Mouse (Mus musculus): ENCODE data around the gene Cybc1.

The Cybc1 gene

DNA sequence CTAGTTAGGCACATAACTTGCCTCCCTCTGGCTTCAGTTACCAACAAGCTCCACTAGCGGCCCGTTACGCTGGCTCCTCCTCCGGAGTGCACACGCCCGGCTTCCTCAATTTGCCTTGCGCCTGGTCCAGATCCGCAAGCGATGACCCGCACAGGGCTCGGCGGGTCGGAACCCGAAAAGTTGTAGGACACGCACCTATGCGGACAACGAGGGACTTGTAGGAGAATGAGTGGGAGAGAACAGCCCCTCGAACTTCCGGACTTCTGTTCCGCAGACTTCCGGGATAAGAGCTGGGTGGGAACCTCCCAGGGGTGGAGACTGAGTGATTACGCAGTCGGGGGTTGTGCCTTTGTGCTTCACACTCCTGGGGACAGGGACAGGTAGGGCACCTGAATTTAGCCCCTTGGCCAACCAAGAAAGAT, at the start of gene Cybc1:
Gene Cybc1, minus strand, starts transcription at position 305 of the 422 bp plus-strand sequence.
- DNase-seq: peak; percentile 68 to 69

DNA sequence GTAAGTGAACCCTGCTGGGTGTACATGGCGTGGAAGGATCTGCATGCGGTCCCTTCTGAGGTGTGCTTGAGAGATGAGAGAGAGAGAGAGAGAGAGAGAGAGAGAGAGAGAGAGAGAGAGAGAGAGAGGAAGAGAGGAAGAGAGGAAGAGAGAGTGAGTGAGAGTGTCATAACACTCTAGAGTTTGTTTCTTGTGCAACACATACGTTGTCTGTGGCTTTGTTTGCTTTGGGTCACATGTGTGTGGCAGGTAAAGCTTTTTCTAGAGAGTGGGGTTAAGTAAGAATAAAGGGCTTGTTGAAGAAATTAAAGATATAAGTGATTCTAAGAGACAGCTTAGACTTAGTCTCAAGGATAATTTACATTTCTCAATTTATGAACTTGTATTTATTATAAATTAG, 48.9 kb upstream of the Cybc1 start:
- no peak for DNase-seq

DNA sequence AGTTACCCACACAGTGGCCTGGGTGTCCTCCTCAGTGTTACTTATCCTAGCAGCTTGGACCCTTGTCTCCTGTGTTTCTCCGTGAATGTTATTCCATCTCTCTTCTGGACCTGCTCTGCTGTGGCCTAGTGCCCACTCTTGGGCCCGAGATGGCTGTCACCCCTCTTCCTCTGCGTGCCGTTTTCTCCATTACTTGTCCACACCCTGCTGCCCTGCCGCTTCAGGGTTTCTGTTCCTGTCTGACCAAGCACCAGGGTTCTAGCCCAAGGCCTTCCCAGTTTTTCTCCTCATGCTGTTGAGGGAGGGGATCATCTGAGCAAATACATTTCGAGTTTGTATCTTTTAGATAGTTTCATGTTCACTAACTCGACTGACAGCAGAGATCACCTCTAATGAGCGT, 48.4 kb upstream of the Cybc1 start:
- no peak for DNase-seq

DNA sequence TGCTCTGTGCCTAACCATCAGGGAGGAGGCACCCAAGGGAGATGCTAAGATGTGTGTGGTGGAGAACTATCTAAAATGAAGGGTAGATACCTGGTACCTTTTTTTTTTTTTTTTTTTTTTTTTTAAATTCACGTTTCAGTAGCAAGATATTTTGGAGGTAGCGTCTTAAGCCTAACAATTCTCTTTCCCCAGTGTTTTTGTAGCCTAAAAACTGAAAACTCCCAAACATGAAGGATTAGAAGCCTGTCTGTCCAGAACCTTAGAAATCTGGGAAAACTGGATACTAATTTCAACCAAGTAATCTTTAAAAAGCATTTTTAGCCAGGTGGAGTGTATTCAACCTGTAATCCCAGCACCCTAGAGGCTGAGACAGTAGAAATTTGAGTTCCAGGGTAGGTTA, 32.0 kb upstream of the Cybc1 start:
- no peak for DNase-seq

DNA sequence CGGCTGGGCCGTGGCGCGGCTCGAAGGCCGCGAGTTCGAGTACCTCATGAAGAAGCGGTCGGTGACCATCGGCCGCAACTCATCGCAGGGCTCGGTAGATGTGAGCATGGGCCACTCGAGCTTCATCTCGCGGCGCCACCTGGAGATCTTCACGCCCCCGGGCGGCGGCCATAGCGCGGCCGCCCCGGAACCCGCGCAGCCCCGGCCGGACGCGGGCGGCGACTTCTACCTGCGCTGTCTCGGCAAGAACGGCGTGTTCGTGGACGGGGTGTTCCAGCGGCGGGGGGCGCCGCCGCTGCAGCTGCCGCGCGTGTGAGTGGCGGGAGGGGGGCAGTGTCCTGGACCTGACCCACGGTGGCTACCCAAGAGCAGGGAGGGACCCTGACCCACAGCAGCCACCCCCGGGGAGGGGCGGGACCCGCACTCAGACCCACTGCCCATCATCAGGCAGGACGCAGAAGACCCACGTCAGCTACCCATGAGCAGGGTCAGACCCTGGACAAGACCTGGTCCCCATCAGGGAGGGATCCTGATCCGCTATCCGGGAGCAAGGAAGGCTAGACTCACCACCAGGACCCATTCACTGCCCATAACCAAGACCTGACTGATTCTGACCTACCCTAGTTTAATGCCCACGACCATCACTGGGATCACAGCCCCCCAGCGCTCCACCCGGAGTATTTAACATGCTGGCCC, 31.2 kb upstream of the Cybc1 start:
- peak; percentile 34 to 48 for DNase-seq

DNA sequence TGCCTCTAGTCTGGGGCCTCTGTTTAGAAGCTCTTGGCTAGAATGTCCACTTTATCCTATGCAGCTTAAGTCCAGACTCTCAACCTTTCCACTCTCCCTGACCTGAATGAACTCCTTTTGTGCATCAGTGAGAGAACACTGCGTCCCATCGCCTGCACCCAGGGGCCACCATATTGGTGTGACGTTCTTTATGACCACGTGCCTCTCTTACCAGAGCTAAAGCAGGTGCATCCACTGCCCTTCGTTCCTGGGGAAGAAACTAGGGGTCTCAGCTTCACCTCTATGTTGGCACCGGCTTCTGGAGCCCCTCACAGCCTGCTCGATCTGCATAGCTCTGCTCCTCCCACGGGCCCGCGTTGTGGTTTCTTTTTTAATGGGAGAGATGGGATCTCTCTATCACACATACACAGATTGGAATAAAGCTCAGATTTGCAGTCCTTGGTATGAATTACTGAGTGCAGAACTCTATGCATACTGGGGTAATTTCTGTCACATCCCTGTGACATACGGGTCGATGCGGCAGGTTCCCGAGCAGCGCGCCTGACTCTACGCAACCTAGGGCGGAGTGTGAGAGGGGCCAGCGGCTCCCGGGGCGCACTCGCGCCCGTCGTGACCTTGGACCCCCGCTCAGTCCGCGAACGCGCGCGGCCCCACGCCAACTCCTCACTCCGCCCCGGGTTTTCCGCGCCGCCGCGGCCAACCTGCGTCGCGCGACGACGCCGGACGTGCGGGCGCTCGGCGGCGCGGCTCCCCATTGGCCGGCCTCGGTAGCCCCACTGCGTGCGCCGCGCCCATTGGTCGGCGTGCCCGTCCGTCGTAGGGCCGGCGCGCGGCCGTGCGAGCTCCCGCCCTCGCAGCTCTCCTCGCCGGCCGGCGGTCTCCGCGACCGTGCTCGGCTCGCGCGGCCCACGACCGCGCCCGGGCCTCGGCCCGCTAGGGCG, 30.3 kb upstream of the Cybc1 start, which contains the start of gene Foxk2:
Gene Foxk2, plus strand, starts transcription at position 831 of the 941 bp plus-strand sequence.
- peak; percentile 88 to 95 for DNase-seq

DNA sequence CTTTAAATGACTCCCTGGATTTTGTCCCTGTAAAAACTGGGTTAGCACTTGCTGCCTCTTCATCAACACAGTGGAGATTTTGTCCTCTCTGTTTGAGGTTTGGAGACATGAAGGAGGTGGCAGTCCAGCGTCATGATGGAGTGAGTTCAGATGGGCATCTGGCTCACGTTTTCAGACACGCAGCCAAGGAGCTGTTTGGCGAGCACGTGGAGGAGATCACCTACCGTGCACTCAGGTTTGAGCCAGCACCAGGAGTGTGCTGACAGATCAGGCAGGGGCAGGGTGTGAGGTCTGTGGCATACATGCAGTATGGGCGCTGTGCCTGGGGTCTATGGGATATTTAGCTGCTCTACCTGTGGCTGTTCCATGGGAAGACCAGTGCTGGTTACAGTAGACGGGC, 21.1 kb upstream of the Cybc1 start:
- DNase-seq: no peak

DNA sequence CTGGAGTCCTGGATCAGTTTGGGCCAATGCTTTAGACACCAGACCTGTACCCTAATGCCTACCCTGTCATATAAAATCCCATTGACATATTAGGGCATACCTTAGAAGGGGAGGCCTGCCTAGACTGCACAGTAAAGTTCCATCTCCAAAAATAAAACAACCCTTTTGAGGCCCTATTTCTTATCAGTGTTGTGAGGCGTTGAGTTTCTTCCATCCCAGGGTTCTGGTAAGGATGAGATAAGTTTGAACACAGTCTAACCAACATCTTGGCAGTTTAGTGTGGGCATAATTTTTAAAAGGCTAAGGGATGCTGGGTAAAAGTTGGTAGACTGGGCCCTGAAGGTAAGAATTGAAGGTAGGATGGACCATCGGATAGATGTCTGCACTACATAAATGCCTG, 10.5 kb upstream of the Cybc1 start:
- no peak for DNase-seq

DNA sequence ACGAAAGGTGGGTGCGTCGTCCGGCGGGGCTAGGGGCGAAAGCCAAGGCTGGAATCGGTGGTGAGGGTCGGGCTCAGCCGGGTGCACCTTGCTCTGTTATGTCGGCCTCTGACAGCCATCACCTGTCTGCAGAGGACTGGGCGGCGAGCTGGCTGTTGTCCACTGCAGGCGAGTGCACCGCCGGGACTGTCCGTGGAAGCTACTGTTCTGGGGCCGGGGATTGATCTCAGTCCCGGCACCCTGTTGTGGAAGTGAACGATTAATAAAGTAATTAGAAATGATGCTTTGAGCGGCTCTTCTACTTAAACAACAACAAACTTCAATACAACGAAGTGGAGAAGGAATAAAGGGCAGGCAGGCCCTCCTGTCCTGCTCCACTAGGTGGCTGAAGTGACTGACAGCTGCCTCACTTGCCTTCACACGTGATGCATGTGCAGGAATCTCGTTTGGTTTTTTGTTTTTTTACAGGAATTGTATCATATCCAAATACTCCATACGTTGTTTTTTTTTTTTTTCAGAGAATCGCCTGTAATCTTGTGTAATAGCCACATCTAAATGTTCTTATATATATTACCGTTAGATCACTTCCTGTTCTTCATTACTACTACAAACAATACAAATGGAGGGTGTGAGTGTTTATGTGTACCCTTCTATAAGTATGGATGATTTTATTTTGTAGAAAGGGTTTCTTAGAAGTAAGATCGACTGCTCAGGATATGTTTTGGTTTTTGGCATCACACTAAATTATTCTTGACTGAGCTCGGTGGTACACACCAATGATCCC, 8.4 kb upstream of the Cybc1 start:
- DNase-seq: no peak

DNA sequence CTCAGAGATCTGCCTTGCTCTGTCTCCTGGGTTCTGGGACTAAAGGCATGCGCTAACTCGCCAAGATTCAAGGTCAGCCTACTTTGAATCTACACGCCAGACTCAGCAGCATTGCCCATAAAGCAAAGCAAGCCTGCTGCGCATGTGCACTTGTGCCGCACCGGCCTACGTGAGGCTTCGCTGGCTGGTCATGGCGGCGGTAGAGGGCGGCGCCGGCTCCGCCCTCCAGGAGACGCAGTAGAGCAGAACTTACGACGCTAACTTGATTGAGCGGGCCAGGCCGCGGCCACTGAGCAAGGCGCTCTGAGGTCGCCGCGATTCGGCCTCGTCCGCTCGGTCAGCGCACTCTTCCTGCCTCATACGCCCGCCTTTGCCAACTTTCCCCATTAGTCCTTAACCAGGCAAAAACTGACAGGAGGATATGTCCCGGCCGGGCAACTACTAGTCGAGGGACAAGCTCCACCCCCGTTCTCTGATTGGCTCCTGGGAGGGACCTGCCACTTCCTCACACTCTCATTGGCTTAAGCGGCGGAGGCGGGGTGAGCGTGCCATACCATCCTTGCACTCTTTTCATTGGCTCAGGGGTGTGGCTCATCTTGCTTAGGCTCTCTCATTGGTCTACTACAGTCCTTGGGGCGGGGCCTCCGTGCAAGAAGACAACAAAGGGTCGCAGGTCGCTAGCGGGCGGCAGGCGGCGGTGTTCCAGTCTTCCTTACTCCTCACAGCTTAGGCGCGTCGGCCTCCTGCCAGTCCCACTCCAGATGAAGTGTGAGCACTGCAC, 7.6 kb upstream of the Cybc1 start, which contains the start of gene Narf:
Gene Narf, plus strand, starts transcription at position 690 of the 781 bp plus-strand sequence.
- DNase-seq: peak; percentile 98

DNA sequence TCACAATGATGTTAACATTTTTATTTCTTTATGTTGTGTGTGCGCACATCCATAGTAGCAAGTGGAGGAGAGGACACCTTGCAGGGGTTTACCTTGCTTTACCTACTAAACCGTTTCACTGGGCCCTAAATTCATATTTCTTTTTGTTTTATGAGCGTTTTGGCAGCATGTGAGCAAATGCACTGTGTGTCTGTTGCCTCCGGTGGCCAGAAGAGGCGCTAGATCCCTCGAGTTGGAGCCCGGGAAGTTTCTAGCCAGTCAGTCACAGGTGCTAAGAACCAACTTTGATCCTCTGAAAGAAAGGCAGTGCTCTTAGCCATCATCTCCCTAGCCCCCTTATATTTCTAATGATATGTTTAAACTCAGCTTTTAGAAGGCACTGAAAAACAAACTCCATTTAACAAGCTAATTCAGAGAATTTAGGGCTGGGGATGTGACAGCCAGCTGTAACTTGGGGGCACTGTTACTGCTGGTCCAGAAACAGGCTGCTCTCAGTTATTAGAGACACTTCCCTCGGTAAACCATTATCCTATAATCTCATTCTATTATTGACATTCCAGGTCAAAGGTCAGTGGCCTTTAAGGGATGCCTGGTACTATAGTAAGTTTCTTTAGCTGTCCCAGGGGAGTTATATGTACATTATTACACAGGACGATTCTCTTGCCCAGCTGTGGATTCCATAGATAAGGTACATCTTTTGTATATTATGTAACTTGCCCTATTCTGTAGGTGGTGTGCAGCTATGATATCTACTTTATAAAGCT, 6.5 kb upstream of the Cybc1 start:
- peak; percentile 38 to 47 for DNase-seq

DNA sequence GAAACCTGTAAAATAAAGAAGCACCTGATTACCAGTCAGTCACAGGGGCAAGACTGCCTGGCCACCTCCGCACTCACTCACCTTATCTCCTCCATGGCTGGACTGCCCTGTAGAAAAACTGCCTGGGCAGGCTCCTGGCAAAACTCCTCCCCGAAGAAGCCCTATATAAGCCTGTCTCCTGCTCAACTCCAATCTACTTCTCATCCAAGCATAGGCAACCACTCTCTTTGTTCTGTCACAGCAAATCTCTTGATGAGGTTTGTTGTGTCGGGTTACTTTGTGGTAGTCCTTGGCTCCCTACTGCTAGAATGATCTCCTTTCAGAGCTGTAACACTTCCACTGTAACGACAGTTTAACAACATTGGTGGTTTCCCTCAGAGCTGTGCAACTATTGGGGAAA, 3.6 kb upstream of the Cybc1 start:
- no peak for DNase-seq

DNA sequence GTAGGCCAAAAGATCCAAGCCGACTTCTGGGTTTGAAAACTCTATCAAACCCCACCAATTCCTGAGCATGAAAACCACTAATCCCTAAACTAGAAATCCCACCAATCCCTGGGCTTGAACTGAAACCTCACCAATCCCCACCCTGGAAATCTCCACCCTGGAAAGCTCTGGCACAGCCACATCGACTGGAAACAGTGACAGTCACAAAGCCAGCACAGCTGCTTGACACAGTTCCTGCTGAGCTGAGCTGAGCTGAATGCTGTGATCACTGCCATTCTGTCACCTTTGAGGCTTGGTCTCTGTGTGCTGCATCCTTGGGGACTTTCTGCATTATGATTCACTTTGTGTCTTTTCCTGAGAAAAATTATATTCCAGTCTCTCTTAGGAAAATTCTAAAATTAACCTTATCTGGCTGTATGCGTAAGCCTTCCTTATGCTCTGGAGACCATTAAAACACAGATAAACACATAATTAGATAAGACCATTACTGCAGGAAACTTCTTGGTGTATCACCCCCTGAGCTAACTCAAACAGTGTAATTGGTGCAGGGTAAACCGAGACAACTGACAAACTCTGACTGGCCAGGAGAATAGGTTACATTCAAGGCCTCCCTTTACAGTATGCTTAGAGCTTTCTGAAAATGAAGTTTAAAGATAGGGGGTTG, 2.6 kb upstream of the Cybc1 start:
- no peak for DNase-seq

DNA sequence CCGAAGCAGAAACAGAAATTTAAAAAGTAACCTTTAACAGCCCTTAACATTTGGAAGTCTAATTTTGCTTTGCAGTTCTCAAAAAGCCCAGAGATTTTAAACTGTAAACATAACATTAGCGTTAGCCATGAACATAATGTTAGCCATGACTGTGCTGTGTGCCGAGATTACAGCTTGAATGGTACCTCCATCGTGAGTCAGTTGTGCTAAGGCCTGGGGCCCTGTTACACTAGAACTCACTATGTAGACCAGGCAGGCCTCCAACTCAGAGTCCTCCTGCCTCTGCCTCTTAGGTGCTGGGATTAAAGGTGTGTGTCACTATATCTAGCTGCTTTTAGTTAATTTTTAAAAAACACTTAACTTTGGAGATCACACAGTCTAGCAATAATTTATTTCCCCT, 2.1 kb upstream of the Cybc1 start:
- DNase-seq: no peak

DNA sequence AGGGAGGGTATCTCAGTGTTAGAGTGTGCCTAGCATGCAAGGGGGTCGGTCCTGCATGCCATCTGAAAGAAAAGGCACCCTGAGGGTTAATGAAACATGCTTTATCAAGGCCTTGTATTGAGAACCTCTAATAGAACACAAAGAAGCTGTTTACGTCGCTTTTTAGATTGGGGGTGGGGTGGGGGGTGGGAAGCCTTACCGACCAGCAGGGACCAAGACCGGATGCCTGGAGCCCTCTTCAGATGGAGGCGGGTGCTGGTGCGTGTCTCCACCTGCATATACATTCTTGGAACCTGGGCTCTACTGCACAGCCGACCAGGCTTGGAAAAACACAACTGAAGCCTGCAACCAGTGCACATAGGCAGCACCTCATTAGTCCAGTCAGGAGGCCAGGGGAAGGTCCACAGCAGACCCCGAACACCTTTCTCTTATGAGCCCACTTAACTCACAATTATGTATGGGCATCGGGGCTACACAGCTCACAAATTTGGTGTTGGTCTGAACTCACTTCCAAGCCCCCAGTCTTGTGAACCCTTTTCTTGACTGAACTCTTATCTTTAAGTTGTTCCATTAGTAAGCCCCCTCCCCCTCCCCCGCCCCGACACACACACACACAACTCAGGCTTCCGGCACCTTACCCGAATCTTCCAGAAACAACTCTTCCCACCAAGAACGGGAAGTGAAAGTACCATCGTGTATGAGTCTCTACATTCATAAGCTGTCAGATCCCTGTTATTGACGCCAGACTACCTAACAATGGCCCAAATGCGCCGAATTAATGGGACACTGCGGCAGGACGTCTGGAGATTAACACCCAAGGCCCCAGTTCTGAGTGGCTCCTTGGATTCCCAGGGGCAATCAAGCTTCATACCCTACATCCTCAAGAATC, 749 bp downstream of the Cybc1 start:
- no peak for DNase-seq

DNA sequence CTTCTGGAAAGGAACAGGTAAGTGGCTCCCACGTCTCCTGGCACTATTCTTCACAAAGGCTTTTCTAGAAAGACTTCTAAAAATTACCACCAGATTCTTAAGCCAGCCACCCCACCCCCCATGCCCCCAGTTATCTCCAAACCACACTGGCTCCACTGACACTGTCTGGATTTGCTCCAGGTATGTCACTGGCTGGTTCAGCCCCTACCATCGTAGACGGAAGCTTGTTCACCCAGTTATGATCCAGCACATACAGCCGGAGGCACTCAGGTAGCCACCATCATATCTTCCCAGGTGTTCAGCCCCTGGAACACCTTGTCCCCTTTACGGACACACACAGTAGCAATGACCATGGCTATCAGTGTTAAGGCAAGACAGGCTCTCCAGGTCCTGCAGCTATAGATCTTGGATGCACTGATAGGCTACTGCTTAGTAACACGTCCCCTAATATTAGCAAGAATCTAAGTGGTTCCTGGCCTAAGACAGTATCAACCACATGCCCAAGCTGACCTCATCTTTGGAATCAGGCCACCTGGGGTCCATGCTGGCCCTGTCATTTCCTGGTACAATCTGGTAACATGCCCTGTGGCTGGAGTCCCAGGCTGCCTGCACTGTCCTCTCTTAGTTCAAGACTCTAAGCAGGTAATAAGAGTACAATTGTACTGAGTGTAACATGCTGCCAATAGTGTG, 7.7 kb downstream of the Cybc1 start:
- peak; percentile 70 to 77 for DNase-seq

DNA sequence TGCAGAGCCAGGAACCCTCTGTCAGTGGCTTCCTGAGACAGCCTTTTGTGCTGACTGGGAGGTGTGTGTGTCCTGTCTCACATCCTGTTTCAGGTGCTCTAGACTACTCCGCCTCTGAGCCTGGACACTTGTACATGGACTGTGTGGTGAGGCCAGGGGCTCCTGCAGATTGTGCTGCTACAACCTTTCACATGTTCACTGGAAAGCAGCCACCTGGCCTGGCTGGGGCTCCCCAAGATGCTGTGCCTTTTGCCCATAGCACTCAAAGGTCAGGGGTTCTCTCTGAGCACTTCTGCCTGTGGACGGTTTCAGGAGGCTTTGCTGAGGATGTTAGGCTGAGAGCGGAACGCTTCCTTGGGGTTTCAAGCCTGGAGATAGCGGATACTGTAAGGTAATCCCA, 8.4 kb downstream of the Cybc1 start:
- DNase-seq: no peak

DNA sequence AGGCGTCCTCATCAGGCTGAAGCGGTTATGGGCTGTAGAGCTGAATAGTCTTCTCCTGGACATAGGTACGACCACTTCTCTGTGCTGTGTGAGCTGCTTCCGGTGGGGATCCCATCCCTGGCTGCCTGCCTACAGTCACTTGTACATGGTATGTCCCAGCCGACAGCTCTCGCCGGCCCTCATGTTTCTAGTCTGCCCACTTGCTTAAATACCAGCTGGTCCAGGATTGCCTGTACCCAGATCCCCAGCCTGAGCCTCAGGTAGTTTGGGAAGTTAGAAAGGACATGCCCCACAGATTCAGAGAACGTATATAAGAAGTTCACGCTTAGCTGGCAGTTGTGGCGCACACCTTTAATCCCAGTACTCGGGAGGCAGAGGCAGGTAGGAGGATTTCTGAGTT, 9.3 kb downstream of the Cybc1 start:
- DNase-seq: no peak

DNA sequence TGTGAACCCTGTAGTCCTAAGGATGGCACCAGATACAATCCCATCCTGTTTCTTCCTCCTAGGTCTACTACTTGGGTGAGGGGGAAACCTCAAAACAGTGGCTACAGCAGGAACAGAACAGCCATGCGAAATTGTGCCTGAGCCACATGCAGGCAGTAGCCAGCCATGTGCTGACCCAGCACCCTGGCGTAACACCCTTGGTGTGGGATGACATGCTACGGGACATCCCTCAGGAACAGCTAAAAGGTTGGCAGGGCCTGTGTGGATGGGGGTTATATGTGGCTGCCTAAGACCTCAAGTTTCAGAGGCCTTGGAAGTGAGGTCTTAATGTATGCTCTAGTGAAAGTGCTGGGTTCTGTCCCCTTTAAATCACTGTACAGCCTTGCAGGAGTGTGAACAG, 12.3 kb downstream of the Cybc1 start:
- DNase-seq: no peak

Measured in cerebellum, postnatal 36 days (tissue).